Mouse (Mus musculus): ENCODE results near the gene Ell3.

GRCm38 (mm10) chr2:121416356-121416755, 27.7 kb downstream of the Ell3 start:
- no peak for TF ChIP-seq CTCF (IDR thresholded peaks at IDR 0.05; ENCODE audit: low read depth, low read length)
- TF ChIP-seq POLR2A (IDR thresholded peaks at IDR 0.05; ENCODE audit: insufficient read depth, low read length): no peak

Data from ES-Bruce4 (cell line).